In genomic region chr16:93973554-93973953, GRCm38 (mm10) we compare ENCODE assay signal across 8 mouse cellular contexts. TPM values are rescaled to one million over a fixed set of nuclear protein-coding genes. Genes with fewer than 3 reads are reported as not detected.
DNase-seq lines count a peak whose midpoint lies in the region; ATAC-seq and TF ChIP-seq lines count a peak whose summit lies in the region.

No protein-coding gene starts in this region.

- peak overlapping the region; percentile 24 for H3K4me3 ChIP-seq in kidney, embryonic 14.5 days (ENCODE audit: low read length)
- peak overlapping the region; percentile 2; the same call in 1 of the 2 replicates for H3K4me3 ChIP-seq in embryonic facial prominence, embryonic 14.5 days (ENCODE audit: low read depth, low read length)
- peak overlapping the region; percentile 27 for H3K4me3 ChIP-seq in limb, embryonic 13.5 days
- no peak overlapping the region for H3K4me3 ChIP-seq in myocyte

- H3ac ChIP-seq in myocyte (ENCODE audit: control insufficient read depth, insufficient read length): no peak overlapping the region

- no peak for TF ChIP-seq POLR2A in myocyte (IDR thresholded peaks at IDR 0.05; ENCODE audit: insufficient read length, low read depth)

- H3K4me1 ChIP-seq in kidney, embryonic 14.5 days (ENCODE audit: control insufficient read depth, insufficient read depth, low read length): no peaks in the 10 kb centered on the region
- H3K4me1 ChIP-seq in embryonic facial prominence, embryonic 14.5 days (ENCODE audit: control insufficient read depth, insufficient read depth, low read length): no peaks in the 10 kb centered on the region; the same call in 1 of the 2 replicates
- peaks cover 10% of the 10 kb centered on the region; the same call in 1 of the 2 replicates for H3K4me1 ChIP-seq in limb, embryonic 13.5 days

- no peaks in the 10 kb centered on the region for H3K79me2 ChIP-seq in myocyte (ENCODE audit: control insufficient read depth, insufficient read depth)

- DNase-seq in kidney, adult 9 months: no peak
- DNase-seq in embryonic facial prominence, embryonic 14.5 days (ENCODE audit: low spot score): peak; percentile 26
- DNase-seq in urinary bladder, adult 18-20 months (ENCODE audit: low spot score in 2 of 2): no peak
- no peak for DNase-seq in right cerebral cortex, adult 18-20 months
- DNase-seq in cerebellum, postnatal 10 days: no peak

- H3K9me3 ChIP-seq in kidney, embryonic 14.5 days (ENCODE audit: control insufficient read depth, low read length): peaks cover 3% of the 10 kb centered on the region
- peaks cover 8% of the 10 kb centered on the region; the same call in 1 of the 2 replicates for H3K9me3 ChIP-seq in embryonic facial prominence, embryonic 14.5 days (ENCODE audit: control insufficient read depth, low read length)
- H3K9me3 ChIP-seq in limb, embryonic 13.5 days: peaks cover 4% of the 10 kb centered on the region; the same call in 1 of the 2 replicates

- peak; percentile 26; the same call in 1 of the 2 replicates for ATAC-seq in kidney, embryonic 14.5 days (ENCODE audit: low FRiP score, low TSS enrichment)
- peak; percentile 51; the same call in 1 of the 2 replicates for ATAC-seq in embryonic facial prominence, embryonic 14.5 days (ENCODE audit: low read depth)
- peak; percentile 57; the same call in 1 of the 2 replicates for ATAC-seq in limb, embryonic 13.5 days (ENCODE audit: low FRiP score, low read depth)

- WGBS in kidney, embryonic 14.5 days: 57% methylated on average over 5 of the region's 5 CpGs
- WGBS in embryonic facial prominence, embryonic 14.5 days: 55% methylated on average over 5 of the region's 5 CpGs
- 58% methylated on average over 5 of the region's 5 CpGs for WGBS in limb, embryonic 13.5 days

- H3K27ac ChIP-seq in kidney, embryonic 14.5 days (ENCODE audit: low read depth, low read length): no peak overlapping the region
- H3K27ac ChIP-seq in embryonic facial prominence, embryonic 14.5 days (replicated peaks; ENCODE audit: low read depth, low read length): no peak overlapping the region
- no peak overlapping the region for H3K27ac ChIP-seq in limb, embryonic 13.5 days

- H3K27me3 ChIP-seq in kidney, embryonic 14.5 days (ENCODE audit: control insufficient read depth, insufficient read depth, low read length): no peaks in the 10 kb centered on the region; the same call in 1 of the 2 replicates
- no peaks in the 10 kb centered on the region for H3K27me3 ChIP-seq in embryonic facial prominence, embryonic 14.5 days (replicated peaks; ENCODE audit: control insufficient read depth, insufficient read depth, low read length)
- H3K27me3 ChIP-seq in limb, embryonic 13.5 days: peaks cover 5% of the 10 kb centered on the region; the same call in 1 of the 2 replicates
- no peaks in the 10 kb centered on the region for H3K27me3 ChIP-seq in myocyte (ENCODE audit: control insufficient read depth, insufficient read depth, insufficient read length)

- peak overlapping the region; percentile 47; the same call in 1 of the 2 replicates for H3K9ac ChIP-seq in kidney, embryonic 14.5 days (ENCODE audit: low read depth, low read length)
- no peak overlapping the region for H3K9ac ChIP-seq in embryonic facial prominence, embryonic 14.5 days (ENCODE audit: low read depth, low read length)
- H3K9ac ChIP-seq in limb, embryonic 13.5 days: no peak overlapping the region

- H3K36me3 ChIP-seq in kidney, embryonic 14.5 days (ENCODE audit: control insufficient read depth, insufficient read depth, low read length): no peaks in the 10 kb centered on the region
- H3K36me3 ChIP-seq in embryonic facial prominence, embryonic 14.5 days (ENCODE audit: control insufficient read depth, insufficient read depth, low read length): no peaks in the 10 kb centered on the region
- H3K36me3 ChIP-seq in limb, embryonic 13.5 days: no peaks in the 10 kb centered on the region
- no peaks in the 10 kb centered on the region for H3K36me3 ChIP-seq in myocyte (ENCODE audit: control insufficient read depth, insufficient read depth)

- H3K4me2 ChIP-seq in kidney, embryonic 14.5 days (replicated peaks; ENCODE audit: low read depth, low read length): peak overlapping the region; percentile 39
- peak overlapping the region; percentile 46 for H3K4me2 ChIP-seq in embryonic facial prominence, embryonic 14.5 days (ENCODE audit: low read depth, low read length)
- peak overlapping the region; percentile 53 for H3K4me2 ChIP-seq in limb, embryonic 13.5 days (replicated peaks)
- H3K4me2 ChIP-seq in myocyte (ENCODE audit: low read depth): peak overlapping the region; percentile 30

TF ChIP-seq in myocyte, 11 proteins besides CTCF, POLR2A, EP300 and RAD21:
- TF ChIP-seq CEBPB (IDR thresholded peaks at IDR 0.05; ENCODE audit: insufficient read depth, poor library complexity, severe bottlenecking): no peak
- TF ChIP-seq E2F4 (IDR thresholded peaks at IDR 0.05; ENCODE audit: insufficient read depth): no peak
- TF ChIP-seq REST (IDR thresholded peaks at IDR 0.05; ENCODE audit: insufficient read depth, insufficient read length): no peak
- TF ChIP-seq TCF12 (IDR thresholded peaks at IDR 0.05; ENCODE audit: insufficient read depth, poor library complexity, severe bottlenecking): no peak
- TF ChIP-seq SRF (IDR thresholded peaks at IDR 0.05; ENCODE audit: control insufficient read depth, insufficient read length, low read depth): no peak
- TF ChIP-seq POLR2AphosphoS2 (IDR thresholded peaks at IDR 0.05; ENCODE audit: insufficient read length, low read depth): no peak
- TF ChIP-seq MYOG (IDR thresholded peaks at IDR 0.05; ENCODE audit: control insufficient read depth in 1 of 3, insufficient read depth in 1 of 3, insufficient read length in 2 of 3, low read depth in 2 of 3): no peak
- no peak for TF ChIP-seq MYOD1 (IDR thresholded peaks at IDR 0.05; ENCODE audit: control insufficient read depth in 1 of 3, insufficient read length in 2 of 3, low read depth in 2 of 3)
- TF ChIP-seq TCF3 (IDR thresholded peaks at IDR 0.05; ENCODE audit: insufficient read length, low read depth): no peak
- no peak for TF ChIP-seq MAX (IDR thresholded peaks at IDR 0.05; ENCODE audit: low read depth)
- no peak for TF ChIP-seq USF1 (IDR thresholded peaks at IDR 0.05; ENCODE audit: low read depth)
TF ChIP-seq in myocyte: peak in this region for 0.

RNA-seq across cellular contexts. Expression of gene Cldn14, which starts 35.1 kb away (rescaled TPM):
- polyA plus RNA-seq in kidney, embryonic 14.5 days (2014; fragmentation: Nextera tagmentation; extraction: Ambion mirVana): not detected in 2 replicates
- 0.14 and 0.26 TPM in 2 replicates for polyA plus RNA-seq in embryonic facial prominence, embryonic 14.5 days (2014; fragmentation: Nextera tagmentation; extraction: Ambion mirVana)
- 0.24 TPM in 1 of 2 replicates, not detected in the other for polyA plus RNA-seq in limb, embryonic 13.5 days (2015; fragmentation: Nextera tagmentation; extraction: Ambion mirVana)
- polyA plus RNA-seq in myocyte (2012; fragmentation: generic; extraction: Trizol): 0.07 TPM
